Mouse (Mus musculus) cerebellum, adult 2 months (tissue): Measurements from ENCODE around the gene Fam110c.

Experiments
- CTCF ChIP-seq: fragments of 200-500 bp; IDR thresholded peaks from 2 replicates; pipeline ENCODE4 v1.5.1; 2011; ENCODE audit warnings: low read depth, mild to moderate bottlenecking, control low read depth, low read length, moderate library complexity, borderline replicate concordance; ENCODE audit not compliant: insufficient read depth
- POLR2A ChIP-seq: fragments of 200-500 bp; IDR thresholded peaks from 2 replicates; pipeline ENCODE4 v1.6.1; 2011; ENCODE audit warnings: low read length, control low read depth, borderline replicate concordance; ENCODE audit not compliant: insufficient read depth

DNA sequence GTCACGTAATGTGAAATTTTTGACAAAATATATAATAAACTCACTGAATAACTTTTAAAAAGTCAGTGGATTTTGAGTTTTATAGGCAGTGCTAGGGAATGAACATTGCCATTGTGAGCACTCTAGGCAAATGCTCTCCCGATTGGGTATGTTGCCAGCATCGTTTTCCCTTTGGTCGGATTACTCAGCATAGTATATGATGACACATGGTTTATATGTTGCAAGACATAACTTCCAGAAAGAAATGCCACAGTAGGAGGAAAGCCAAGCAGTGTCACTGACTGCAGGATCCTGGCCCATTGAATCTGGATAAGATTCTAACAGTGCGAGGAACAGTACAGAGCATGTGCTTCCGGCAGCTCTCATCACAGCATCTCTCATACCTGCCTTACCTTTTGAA lies 23.5 kb downstream of the Fam110c start:
- TF ChIP-seq CTCF (no peak), POLR2A (no peak)
